Mouse (Mus musculus) myocyte (in vitro differentiated cells): ENCODE results near the gene Hdac9. TPM values are rescaled to one million over a fixed set of nuclear protein-coding genes. Genes with fewer than 3 reads are reported as not detected.
"Not testable (repeated sequence)": the region's sequence is repeated elsewhere in the genome, so short reads cannot be mapped to it uniquely, and the experiment has no call there.

Experiments used
- H3K27me3 ChIP-seq: one replicate; pipeline ENCODE4 v1.6.1; 2011; ENCODE audit not compliant: control insufficient read depth, insufficient read depth, insufficient read length
- H3K36me3 ChIP-seq: one replicate; pipeline ENCODE4 v1.6.1; 2011; ENCODE audit not compliant: control insufficient read depth, insufficient read depth
- H3K4me2 ChIP-seq: one replicate; pipeline ENCODE4 v1.6.1; 2011; ENCODE audit warnings: low read depth, control low read depth
- H3K4me3 ChIP-seq: one replicate; pipeline ENCODE4 v1.5.1; 2011; ENCODE audit warnings: mild to moderate bottlenecking, control low read depth, moderate library complexity
- H3K79me2 ChIP-seq: one replicate; pipeline ENCODE4 v1.6.1; 2011; ENCODE audit not compliant: control insufficient read depth, insufficient read depth
- H3ac ChIP-seq: one replicate; pipeline ENCODE4 v1.6.1; 2011; ENCODE audit not compliant: control insufficient read depth, insufficient read length
- CEBPB ChIP-seq: IDR thresholded peaks from 2 replicates; pipeline ENCODE4 v1.6.1; 2011; ENCODE audit warnings: mild to moderate bottlenecking, moderate library complexity; ENCODE audit not compliant: poor library complexity, insufficient read depth, severe bottlenecking
- E2F4 ChIP-seq: IDR thresholded peaks from one replicate; pipeline ENCODE4 v1.6.1; 2011; ENCODE audit warnings: mild to moderate bottlenecking, control low read depth, moderate library complexity; ENCODE audit not compliant: insufficient read depth
- MAX ChIP-seq: IDR thresholded peaks from one replicate; pipeline ENCODE4 v1.6.1; 2011; ENCODE audit warnings: low read depth, mild to moderate bottlenecking, control low read depth
- MYOD1 ChIP-seq, 3 experiments: IDR thresholded peaks; one replicate each; pipeline ENCODE4 v1.6.1; 2011; ENCODE audit warnings: control low read depth in 2 of 3, low read depth in 2 of 3, mild to moderate bottlenecking in 2 of 3, moderate library complexity in 1 of 3; ENCODE audit not compliant: insufficient read length in 2 of 3, control insufficient read depth in 1 of 3
- MYOG ChIP-seq, 3 experiments: IDR thresholded peaks; one replicate each; pipeline ENCODE4 v1.6.1; 2011; ENCODE audit warnings: control low read depth in 2 of 3, low read depth in 2 of 3, mild to moderate bottlenecking in 2 of 3; ENCODE audit not compliant: insufficient read length in 2 of 3, control insufficient read depth in 1 of 3, insufficient read depth in 1 of 3
- POLR2A ChIP-seq: IDR thresholded peaks from one replicate; pipeline ENCODE4 v1.6.1; 2011; ENCODE audit warnings: low read depth, mild to moderate bottlenecking, control low read depth, moderate library complexity; ENCODE audit not compliant: insufficient read length
- POLR2AphosphoS2 ChIP-seq: IDR thresholded peaks from one replicate; pipeline ENCODE4 v1.6.1; 2011; ENCODE audit warnings: low read depth, control low read depth; ENCODE audit not compliant: insufficient read length
- REST ChIP-seq: IDR thresholded peaks from one replicate; pipeline ENCODE4 v1.6.1; 2011; ENCODE audit warnings: mild to moderate bottlenecking, control low read depth, moderate library complexity; ENCODE audit not compliant: insufficient read depth, insufficient read length
- SRF ChIP-seq: IDR thresholded peaks from one replicate; pipeline ENCODE4 v1.6.1; 2011; ENCODE audit warnings: low read depth; ENCODE audit not compliant: control insufficient read depth, insufficient read length
- TCF12 ChIP-seq: IDR thresholded peaks from one replicate; pipeline ENCODE4 v1.6.1; 2011; ENCODE audit warnings: mild to moderate bottlenecking, control low read depth; ENCODE audit not compliant: poor library complexity, insufficient read depth, severe bottlenecking
- TCF3 ChIP-seq: IDR thresholded peaks from one replicate; pipeline ENCODE4 v1.6.1; 2011; ENCODE audit warnings: low read depth, control low read depth; ENCODE audit not compliant: insufficient read length
- USF1 ChIP-seq: IDR thresholded peaks from one replicate; pipeline ENCODE4 v1.6.1; 2011; ENCODE audit warnings: low read depth, mild to moderate bottlenecking, control low read depth, moderate library complexity
- polyA plus RNA-seq: library from polyadenylated mRNA; unstranded; fragments of >200 nt; fragmentation: generic; extraction: Trizol; gene quantifications from one replicate; pipeline ENCODE4 v1.2.1, GENCODE M21; 2012; ENCODE audit warnings: missing spikeins

Gene Hdac9
- polyA plus RNA-seq, 1 experiment, result 0.47 TPM

DNA sequence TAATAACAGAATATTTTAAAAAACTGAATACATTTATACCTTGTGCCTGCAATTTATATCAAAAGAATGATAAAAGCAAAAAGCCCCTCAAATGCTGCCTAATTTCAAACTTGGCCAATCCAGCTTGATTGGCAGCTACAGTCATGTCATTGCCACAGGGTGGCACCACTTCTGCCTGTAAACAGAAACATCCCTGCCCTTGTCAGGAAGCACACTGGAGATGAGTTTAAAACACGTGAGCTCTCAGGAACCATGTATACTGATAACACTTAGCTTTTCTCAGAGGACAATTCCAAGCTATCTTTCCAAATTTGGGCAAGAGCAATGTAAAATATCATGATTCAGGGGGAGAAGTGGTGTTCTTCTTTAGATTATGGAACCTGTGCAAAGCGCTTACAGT lies 465.7 kb downstream of the Hdac9 start:
- Histone ChIP-seq H3K36me3 (no peaks in the 10 kb centered on the region), H3ac (no peak overlapping the region), H3K27me3 (no peaks in the 10 kb centered on the region), H3K4me3 (no peak overlapping the region), H3K4me2 (no peak overlapping the region), H3K79me2 (no peaks in the 10 kb centered on the region)
- TF ChIP-seq E2F4 (no peak), TCF3 (no peak), CEBPB (no peak), POLR2AphosphoS2 (no peak), REST (no peak), MYOD1 (IDR thresholded peaks at IDR 0.05; ENCODE audit: control insufficient read depth in 1 of 3, insufficient read length in 2 of 3, low read depth in 2 of 3) (no peak), TCF12 (no peak), SRF (no peak), USF1 (no peak)

DNA sequence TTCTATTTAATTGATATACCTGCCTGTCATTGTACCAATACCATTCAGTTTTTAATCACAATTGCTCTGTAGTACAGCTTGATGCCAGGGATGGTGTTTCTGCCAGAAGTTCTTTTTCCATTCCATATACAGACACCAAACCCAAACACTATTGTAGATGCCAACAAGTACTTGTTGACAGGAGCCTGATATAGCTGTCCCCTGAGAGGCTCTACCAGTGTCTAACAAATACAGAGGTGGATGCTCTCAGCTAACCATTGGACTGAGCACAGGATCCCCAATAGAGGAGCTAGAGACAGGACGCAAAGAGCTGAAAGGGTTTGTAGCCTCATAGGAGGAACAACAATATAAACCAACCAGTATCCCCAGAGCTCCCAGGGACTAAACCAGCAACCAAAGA lies 472.2 kb downstream of the Hdac9 start:
- not testable (repeated sequence) for H3K4me2 ChIP-seq, H3K4me3 ChIP-seq, H3ac ChIP-seq, H3K27me3 ChIP-seq, H3K36me3 ChIP-seq, H3K79me2 ChIP-seq

DNA sequence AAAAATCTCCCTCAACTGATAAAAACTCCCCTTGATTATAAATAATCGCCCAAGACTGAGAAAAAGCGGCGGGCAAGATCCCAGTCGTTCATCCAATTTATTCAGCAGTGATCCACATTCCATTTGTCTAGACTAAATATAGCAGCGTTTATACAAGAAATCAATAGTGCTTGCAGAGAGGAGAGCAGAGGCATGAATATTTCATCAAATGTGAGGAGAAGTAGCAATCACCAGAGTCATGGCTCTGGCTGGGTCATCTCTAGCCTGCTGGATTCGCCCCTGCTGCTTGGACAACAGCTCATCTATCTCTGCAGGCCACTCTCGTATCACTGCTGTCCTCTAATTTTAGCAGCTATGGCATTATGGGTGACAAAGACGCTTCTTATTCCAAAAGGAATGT lies 476.0 kb downstream of the Hdac9 start:
- TF ChIP-seq SRF (no peak), MYOD1 (IDR thresholded peaks at IDR 0.05; ENCODE audit: control insufficient read depth in 1 of 3, insufficient read length in 2 of 3, low read depth in 2 of 3) (no peak), POLR2AphosphoS2 (no peak), MYOG (IDR thresholded peaks at IDR 0.05; ENCODE audit: control insufficient read depth in 1 of 3, insufficient read depth in 1 of 3, insufficient read length in 2 of 3, low read depth in 2 of 3) (no peak), CEBPB (no peak), TCF12 (no peak), TCF3 (no peak), POLR2A (no peak), MAX (no peak), USF1 (no peak), REST (no peak), E2F4 (no peak)
- Histone ChIP-seq H3K36me3 (no peaks in the 10 kb centered on the region), H3K4me2 (no peak overlapping the region), H3ac (no peak overlapping the region), H3K27me3 (peaks cover 4% of the 10 kb centered on the region), H3K79me2 (no peaks in the 10 kb centered on the region), H3K4me3 (no peak overlapping the region)

DNA sequence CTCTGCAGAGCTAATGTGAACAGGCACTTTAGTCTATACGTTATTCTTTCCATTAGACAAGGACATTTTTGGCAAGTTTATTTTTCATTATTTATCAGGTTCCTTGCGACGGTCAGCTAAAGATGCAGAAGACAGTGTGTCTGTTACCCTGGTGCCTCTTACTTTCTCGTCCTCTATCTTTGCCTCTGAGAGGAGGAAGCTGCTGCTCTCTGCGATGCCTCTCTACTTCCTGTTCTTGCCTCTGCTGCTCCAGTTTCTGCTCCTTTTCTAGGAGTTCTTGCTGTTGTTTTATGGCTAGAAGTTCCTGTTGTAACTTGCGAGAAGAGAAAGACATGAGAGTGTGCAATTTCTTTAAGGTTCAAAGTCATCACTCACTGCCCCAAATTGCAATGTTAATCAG lies 484.0 kb downstream of the Hdac9 start:
- TF ChIP-seq USF1 (no peak), REST (no peak), TCF3 (no peak), SRF (no peak), MYOD1 (IDR thresholded peaks at IDR 0.05; ENCODE audit: control insufficient read depth in 1 of 3, insufficient read length in 2 of 3, low read depth in 2 of 3) (no peak), E2F4 (no peak), MYOG (IDR thresholded peaks at IDR 0.05; ENCODE audit: control insufficient read depth in 1 of 3, insufficient read depth in 1 of 3, insufficient read length in 2 of 3, low read depth in 2 of 3) (no peak), MAX (no peak), POLR2AphosphoS2 (no peak), CEBPB (no peak), TCF12 (no peak), POLR2A (no peak)
- Histone ChIP-seq H3K4me3 (no peak overlapping the region), H3K27me3 (peaks cover 4% of the 10 kb centered on the region), H3K79me2 (no peaks in the 10 kb centered on the region), H3K36me3 (no peaks in the 10 kb centered on the region), H3K4me2 (no peak overlapping the region), H3ac (no peak overlapping the region)

DNA sequence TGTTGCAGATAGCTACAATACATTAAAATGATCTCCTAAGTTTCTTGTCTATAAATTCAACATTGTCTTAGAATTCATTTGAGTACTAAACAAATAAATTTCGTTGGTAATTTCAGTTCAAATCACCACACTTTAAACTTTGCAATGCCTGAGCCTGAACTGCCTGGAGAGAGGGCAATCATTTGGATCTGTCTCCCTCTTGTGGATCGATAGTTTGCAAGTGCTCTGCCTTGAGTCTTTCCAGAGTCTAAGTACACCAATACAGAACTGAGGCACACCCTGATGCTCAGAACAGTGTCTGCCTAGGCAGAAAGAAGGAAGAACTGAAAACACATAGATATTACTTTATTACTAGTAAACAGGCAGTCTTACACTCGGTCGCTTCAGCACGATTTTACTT lies 484.4 kb downstream of the Hdac9 start:
- Histone ChIP-seq H3K4me2 (no peak overlapping the region), H3K79me2 (no peaks in the 10 kb centered on the region), H3ac (no peak overlapping the region), H3K27me3 (peaks cover 4% of the 10 kb centered on the region), H3K36me3 (no peaks in the 10 kb centered on the region), H3K4me3 (no peak overlapping the region)
- TF ChIP-seq E2F4 (no peak), MAX (no peak), SRF (no peak), USF1 (no peak), MYOD1 (IDR thresholded peaks at IDR 0.05; ENCODE audit: control insufficient read depth in 1 of 3, insufficient read length in 2 of 3, low read depth in 2 of 3) (no peak), TCF3 (no peak), REST (no peak), CEBPB (no peak), POLR2AphosphoS2 (no peak), TCF12 (no peak), POLR2A (no peak)
